18 mouse cellular contexts compared by ENCODE assay signal in genomic region chr7:37509700-37510099, GRCm38 (mm10).
A peak's percentile ranks its signal among the peaks of the same experiment; 100 is the strongest.
DNase-seq lines count a peak whose midpoint lies in the region; ATAC-seq lines count a peak whose summit lies in the region.
"Had no signal": no experiment of that assay in that cellular context is flagged by ENCODE, and none has a peak within 500 bp of the region (broad histone marks: within the 10 kb centered on the region; RNA-seq: fewer than 3 reads in every experiment).

No protein-coding gene starts in this region.

- H3K27me3 ChIP-seq in hindbrain, embryonic 14.5 days (ENCODE audit: control insufficient read depth, insufficient read depth, low read length), result no peaks in the 10 kb centered on the region
- no peaks in the 10 kb centered on the region for H3K27me3 ChIP-seq in hindbrain, embryonic 12.5 days
- H3K27me3 ChIP-seq: embryonic facial prominence, embryonic 12.5 days; intestine, embryonic 15.5 days; Patski had no signal

- H3K4me1 ChIP-seq in hindbrain, embryonic 14.5 days (replicated peaks; ENCODE audit: control insufficient read depth, insufficient read depth, low read length), result peaks cover 40% of the 10 kb centered on the region
- peaks cover 57% of the 10 kb centered on the region for H3K4me1 ChIP-seq in hindbrain, embryonic 12.5 days

- H3K4me2 ChIP-seq in hindbrain, embryonic 14.5 days (replicated peaks), result no peak overlapping the region
- H3K4me2 ChIP-seq in hindbrain, embryonic 12.5 days (replicated peaks), result no peak overlapping the region
- H3K4me2 ChIP-seq: embryonic facial prominence, embryonic 12.5 days; intestine, embryonic 15.5 days had no signal

- WGBS in hindbrain, embryonic 14.5 days, result 48% methylated on average over 9 of the region's 9 CpGs
- WGBS in hindbrain, embryonic 12.5 days, result 64% methylated on average over 9 of the region's 9 CpGs

- H3K27ac ChIP-seq in hindbrain, embryonic 14.5 days, result no peak overlapping the region
- H3K27ac ChIP-seq in hindbrain, embryonic 12.5 days, result no peak overlapping the region
- H3K27ac ChIP-seq: embryonic facial prominence, embryonic 12.5 days; intestine, embryonic 15.5 days had no signal

- no peak overlapping the region for H3K4me3 ChIP-seq in hindbrain, embryonic 14.5 days (replicated peaks; ENCODE audit: low read length)
- no peak overlapping the region for H3K4me3 ChIP-seq in hindbrain, embryonic 12.5 days
- H3K4me3 ChIP-seq: embryonic facial prominence, embryonic 12.5 days; intestine, embryonic 15.5 days had no signal

- H3K9me3 ChIP-seq in hindbrain, embryonic 14.5 days (ENCODE audit: control insufficient read depth, low read length), result no peaks in the 10 kb centered on the region
- H3K9me3 ChIP-seq in hindbrain, embryonic 12.5 days (replicated peaks), result no peaks in the 10 kb centered on the region
- H3K9me3 ChIP-seq: embryonic facial prominence, embryonic 12.5 days; intestine, embryonic 15.5 days had no signal

- no peak for DNase-seq in hindbrain, embryonic 14.5 days (ENCODE audit: low spot score)
- peak; percentile 44 to 56 for DNase-seq in right cerebral cortex, postnatal 10 days (ENCODE audit: low spot score in 2 of 2)
- no peak for DNase-seq in right cerebral cortex, adult 18-20 months
- peak; percentile 18 for DNase-seq in layer of hippocampus, adult 9-10 months (ENCODE audit: low spot score)
- DNase-seq in thymus, postnatal 4 days, result no peak
- no peak for DNase-seq in yolk sac, embryonic 10.5 days (ENCODE audit: low spot score)
- DNase-seq: adrenal gland, postnatal 25 days; cerebellum, adult 9-10 months; heart, adult 11 months; heart, postnatal 4 days; lung, adult 18-20 months; lung, postnatal 36 days; right cerebral cortex, postnatal 4 days; thymus, postnatal 25 days had no signal

- H3K9ac ChIP-seq in hindbrain, embryonic 14.5 days, result 0 out of 2 replicates have a peak overlapping the region, but pooled peaks have one; percentile 9
- no peak overlapping the region for H3K9ac ChIP-seq in hindbrain, embryonic 12.5 days
- H3K9ac ChIP-seq: embryonic facial prominence, embryonic 12.5 days; intestine, embryonic 15.5 days had no signal

- ATAC-seq in hindbrain, embryonic 14.5 days (ENCODE audit: low FRiP score), result peak; percentile 21; the same call in 1 of the 2 replicates
- ATAC-seq in hindbrain, embryonic 12.5 days (ENCODE audit: low FRiP score), result no peak; the same call in 1 of the 2 replicates
- ATAC-seq: intestine, embryonic 15.5 days; Patski had no signal

- no peaks in the 10 kb centered on the region for H3K36me3 ChIP-seq in hindbrain, embryonic 14.5 days (replicated peaks; ENCODE audit: control insufficient read depth, insufficient read depth)
- H3K36me3 ChIP-seq in hindbrain, embryonic 12.5 days, result no peaks in the 10 kb centered on the region
- H3K36me3 ChIP-seq: embryonic facial prominence, embryonic 12.5 days; intestine, embryonic 15.5 days had no signal

Comparison
In these comparisons a context has a peak if more than half of its experiments do, and no peak if none do; other contexts are left out.
1. DNase-seq: peak in right cerebral cortex, postnatal 10 days (2 of 2) and layer of hippocampus, adult 9-10 months (single experiment); none in hindbrain, embryonic 14.5 days (single experiment), right cerebral cortex, adult 18-20 months (single experiment), thymus, postnatal 4 days (single experiment) and yolk sac, embryonic 10.5 days (single experiment).